Mouse (Mus musculus): Measurements from ENCODE around the gene Fam205a1. TPM values are rescaled to one million over a fixed set of nuclear protein-coding genes. Genes with fewer than 3 reads are reported as not detected.
"Not testable (repeated sequence)": the region's sequence is repeated elsewhere in the genome, so short reads cannot be mapped to it uniquely, and the experiment has no call there.

The Fam205a1 gene
- polyA plus RNA-seq, 1 experiment = 0.59 TPM

DNA sequence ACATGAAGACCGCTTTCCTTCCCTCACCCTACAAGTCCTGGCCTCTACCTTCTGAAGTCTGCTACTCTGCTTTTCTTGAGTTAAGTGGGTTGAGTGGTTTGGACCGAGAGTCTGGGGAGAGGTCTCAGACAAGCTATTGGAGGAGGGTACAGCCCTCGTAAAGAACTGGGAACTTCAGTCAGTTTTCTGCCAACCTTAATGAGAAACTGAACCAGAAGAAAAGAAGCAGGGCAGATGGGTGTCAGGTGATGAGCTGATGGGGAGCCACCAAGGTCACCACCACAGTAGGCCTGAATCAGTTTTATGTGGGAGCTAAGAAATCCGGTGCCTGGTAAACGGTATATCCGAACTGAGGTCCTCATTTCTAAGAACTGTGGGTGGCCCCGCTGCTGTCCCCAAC is 18.5 kb upstream of the Fam205a1 start:
- H3K4me1 ChIP-seq (ENCODE audit: control insufficient read depth, insufficient read depth, low read length) = no peaks in the 10 kb centered on the region
- no peak for DNase-seq
- WGBS = 95% methylated on average over 7 of the region's 7 CpGs
- H3K27me3 ChIP-seq (ENCODE audit: control insufficient read depth, insufficient read depth, low read length) = no peaks in the 10 kb centered on the region
- H3K27ac ChIP-seq (ENCODE audit: insufficient read depth, low read length) = no peak overlapping the region
- TF ChIP-seq POLR2A (IDR thresholded peaks at IDR 0.05; ENCODE audit: borderline replicate concordance, insufficient read depth, low read length) = no peak
- no peak overlapping the region for H3K4me3 ChIP-seq (replicated peaks; ENCODE audit: insufficient read depth, low read depth, low read length)

DNA sequence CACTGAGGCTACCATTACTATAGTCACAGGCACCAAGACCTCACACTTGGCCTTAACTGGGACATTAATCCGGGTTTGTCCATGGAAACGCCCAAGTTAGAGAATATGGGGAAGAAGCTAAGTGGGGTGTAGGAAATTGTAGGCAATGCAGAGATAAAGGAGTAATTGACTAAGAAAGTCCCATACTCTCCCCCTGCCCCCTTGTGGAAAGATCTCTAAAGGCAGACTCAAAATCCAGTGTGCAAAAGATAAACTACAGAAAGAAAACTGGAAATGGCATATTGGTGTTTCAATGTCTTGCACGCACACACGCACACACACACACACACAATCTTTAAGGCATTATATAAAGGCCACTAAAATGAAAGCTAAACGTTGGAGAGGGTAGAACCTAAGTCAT is 17.1 kb upstream of the Fam205a1 start:
- no peak for DNase-seq
- Histone ChIP-seq H3K27me3 (ENCODE audit: control insufficient read depth, insufficient read depth, low read length) (no peaks in the 10 kb centered on the region), H3K4me1 (ENCODE audit: control insufficient read depth, insufficient read depth, low read length) (no peaks in the 10 kb centered on the region), H3K4me3 (replicated peaks; ENCODE audit: insufficient read depth, low read depth, low read length) (no peak overlapping the region), H3K27ac (ENCODE audit: insufficient read depth, low read length) (no peak overlapping the region)
- TF ChIP-seq POLR2A (IDR thresholded peaks at IDR 0.05; ENCODE audit: borderline replicate concordance, insufficient read depth, low read length) (no peak), CTCF (IDR thresholded peaks at IDR 0.05; ENCODE audit: borderline replicate concordance, insufficient read depth, low read depth, low read length) (no peak)
- 85% methylated on average over 5 of the region's 5 CpGs for WGBS

DNA sequence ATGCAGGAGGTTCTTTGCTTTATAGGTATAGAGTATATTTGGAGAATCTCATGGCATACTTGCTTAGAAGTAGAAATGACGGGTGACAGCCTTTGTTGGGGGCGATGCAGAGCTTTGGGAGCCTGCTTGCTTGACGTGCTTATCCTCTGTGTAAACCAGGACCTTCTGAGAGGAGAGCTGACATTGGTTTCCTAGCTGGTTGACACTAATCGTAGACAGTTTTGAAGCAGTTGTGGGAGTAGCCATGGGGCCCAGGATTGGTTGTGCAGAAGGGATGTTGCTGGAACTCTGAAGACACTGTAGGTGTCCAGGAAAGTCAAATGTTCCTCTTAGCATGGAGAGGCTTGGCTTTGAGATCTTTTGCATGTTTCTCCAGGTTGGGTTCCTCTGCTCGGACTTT is 14.5 kb upstream of the Fam205a1 start:
- no peak overlapping the region for H3K4me3 ChIP-seq (replicated peaks; ENCODE audit: insufficient read depth, low read depth, low read length)
- DNase-seq = no peak
- TF ChIP-seq CTCF (IDR thresholded peaks at IDR 0.05; ENCODE audit: borderline replicate concordance, insufficient read depth, low read depth, low read length) (no peak), POLR2A (IDR thresholded peaks at IDR 0.05; ENCODE audit: borderline replicate concordance, insufficient read depth, low read length) (no peak)
- H3K4me1 ChIP-seq (ENCODE audit: control insufficient read depth, insufficient read depth, low read length) = no peaks in the 10 kb centered on the region
- no peak overlapping the region for H3K27ac ChIP-seq (ENCODE audit: insufficient read depth, low read length)
- WGBS = 90% methylated on average over 5 of the region's 5 CpGs
- H3K27me3 ChIP-seq (ENCODE audit: control insufficient read depth, insufficient read depth, low read length) = no peaks in the 10 kb centered on the region

DNA sequence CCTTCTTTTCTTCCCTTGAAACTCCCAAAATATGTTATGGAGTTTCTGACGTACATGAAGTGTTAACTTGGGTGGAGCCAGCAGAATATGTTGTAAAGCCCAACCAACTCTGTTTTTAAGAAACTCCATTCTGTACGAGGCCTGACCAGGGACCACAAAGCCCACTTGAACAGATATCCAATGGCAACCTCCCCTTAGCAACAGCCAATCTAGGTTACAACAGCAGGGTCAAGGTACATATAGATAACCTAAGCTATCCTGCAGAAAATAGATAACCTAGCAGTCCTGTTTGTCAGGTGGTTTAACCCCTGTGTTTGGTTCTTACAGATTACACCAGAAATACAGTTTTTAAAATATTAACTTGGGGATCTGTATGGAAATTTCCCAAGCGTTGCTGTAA is 13.7 kb upstream of the Fam205a1 start:
- H3K4me3 ChIP-seq (replicated peaks; ENCODE audit: insufficient read depth, low read depth, low read length) = no peak overlapping the region
- TF ChIP-seq CTCF (IDR thresholded peaks at IDR 0.05; ENCODE audit: borderline replicate concordance, insufficient read depth, low read depth, low read length) (no peak), POLR2A (IDR thresholded peaks at IDR 0.05; ENCODE audit: borderline replicate concordance, insufficient read depth, low read length) (no peak)
- H3K4me1 ChIP-seq (ENCODE audit: control insufficient read depth, insufficient read depth, low read length) = no peaks in the 10 kb centered on the region
- WGBS = 68% methylated on average over 3 of the region's 3 CpGs
- H3K27me3 ChIP-seq (ENCODE audit: control insufficient read depth, insufficient read depth, low read length) = no peaks in the 10 kb centered on the region
- H3K27ac ChIP-seq (ENCODE audit: insufficient read depth, low read length) = no peak overlapping the region
- DNase-seq = no peak

DNA sequence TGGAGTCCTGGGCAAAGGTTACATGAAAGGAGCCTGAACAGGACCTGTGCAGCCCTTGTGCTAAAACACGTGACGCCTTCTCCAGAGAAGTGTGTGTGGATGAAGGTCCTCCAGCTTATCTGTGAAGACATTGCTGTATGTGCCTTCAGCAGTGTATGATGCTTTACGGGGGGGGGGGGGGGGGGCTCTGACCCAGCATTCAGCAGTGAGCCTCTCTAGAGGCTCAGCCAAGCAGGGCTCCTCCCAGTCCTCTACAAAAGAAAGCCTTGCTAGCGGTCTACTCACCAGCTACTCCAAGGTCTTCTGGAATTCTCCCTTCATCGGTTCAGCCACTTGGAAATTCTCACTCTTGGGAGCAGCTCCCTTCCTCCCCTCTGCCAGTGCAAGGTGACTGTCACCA is 9.8 kb upstream of the Fam205a1 start:
- not testable (repeated sequence) for H3K27me3 ChIP-seq (ENCODE audit: control insufficient read depth, insufficient read depth, low read length); H3K27ac ChIP-seq (ENCODE audit: insufficient read depth, low read length); H3K4me1 ChIP-seq (ENCODE audit: control insufficient read depth, insufficient read depth, low read length); DNase-seq; H3K4me3 ChIP-seq (replicated peaks; ENCODE audit: insufficient read depth, low read depth, low read length)
- WGBS = 81% methylated on average over 5 of the region's 5 CpGs

DNA sequence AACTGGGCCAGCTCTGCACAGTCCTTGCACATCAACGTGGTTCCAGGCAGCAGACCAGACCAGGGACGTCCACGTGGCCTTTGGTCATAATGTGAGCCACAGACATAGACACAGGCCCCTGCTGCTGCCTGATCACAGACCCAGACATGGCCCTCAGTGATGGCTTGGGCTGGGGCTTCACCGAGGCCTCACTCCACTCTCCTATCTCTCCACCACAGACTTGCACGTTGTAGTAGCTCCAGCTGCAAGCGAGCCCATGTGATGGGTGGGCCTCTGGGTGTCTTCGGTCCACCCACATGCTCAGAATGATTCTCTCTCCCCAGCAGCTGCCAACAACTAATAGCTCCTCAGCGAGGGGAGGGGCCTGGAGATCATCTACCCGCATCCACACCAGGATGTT is 6.8 kb upstream of the Fam205a1 start:
- H3K4me1 ChIP-seq (ENCODE audit: control insufficient read depth, insufficient read depth, low read length); H3K4me3 ChIP-seq (replicated peaks; ENCODE audit: insufficient read depth, low read depth, low read length); H3K27me3 ChIP-seq (ENCODE audit: control insufficient read depth, insufficient read depth, low read length); DNase-seq; H3K27ac ChIP-seq (ENCODE audit: insufficient read depth, low read length): not testable (repeated sequence)
- WGBS = 74% methylated on average over 9 of the region's 9 CpGs

DNA sequence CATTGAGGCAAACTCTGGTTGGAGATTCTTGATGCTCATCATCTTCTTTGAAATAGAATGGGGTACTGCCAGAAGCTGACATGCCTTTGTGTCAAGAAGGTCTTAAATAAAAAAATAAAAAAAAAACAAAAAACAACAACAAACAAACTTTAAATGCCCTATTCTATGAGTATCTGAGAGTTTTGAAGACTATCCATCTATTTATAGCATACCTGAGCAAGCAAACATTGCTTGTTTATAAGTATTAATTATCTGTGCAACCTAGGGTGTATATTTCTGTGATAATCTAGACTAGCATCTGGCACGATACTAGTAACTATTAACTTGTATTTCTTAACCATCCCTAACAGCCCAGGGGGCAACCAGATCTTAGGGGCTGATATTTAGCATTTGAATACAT is 3.0 kb upstream of the Fam205a1 start, which contains the start of gene Gm12394:
Gene Gm12394, minus strand, starts transcription at position 101 of the 400 bp plus-strand sequence.
- H3K27me3 ChIP-seq (ENCODE audit: control insufficient read depth, insufficient read depth, low read length); DNase-seq; H3K4me1 ChIP-seq (ENCODE audit: control insufficient read depth, insufficient read depth, low read length); H3K4me3 ChIP-seq (replicated peaks; ENCODE audit: insufficient read depth, low read depth, low read length); H3K27ac ChIP-seq (ENCODE audit: insufficient read depth, low read length): not testable (repeated sequence)
- 91% methylated on average over 1 of the region's 1 CpGs for WGBS

Other genes starting within 250 kb of the Fam205a1 start
- gene Gm10591, start 241.7 kb downstream of the Fam205a1 start, polyA plus RNA-seq (2012; rRNA removed) = not detected in 2 replicates
- 0.89 and 1.2 TPM in 2 replicates for gene Gm2564, start 224.2 kb downstream of the Fam205a1 start, polyA plus RNA-seq (2012; rRNA removed)
- gene Ccl27b, start 198.6 kb downstream of the Fam205a1 start, polyA plus RNA-seq (2012; rRNA removed) = 0.82 TPM in 1 of 2 replicates, not detected in the other
- 0.14 TPM in 1 of 2 replicates, not detected in the other for gene Il11ra2, start 192.0 kb downstream of the Fam205a1 start, polyA plus RNA-seq (2012; rRNA removed)
- gene 4930578G10Rik, start 118.3 kb downstream of the Fam205a1 start, polyA plus RNA-seq (2012; rRNA removed) = 0.34 and 1.1 TPM in 2 replicates
- gene Ccl19, start 97.3 kb downstream of the Fam205a1 start, polyA plus RNA-seq (2012; rRNA removed) = 1.5 and 1.6 TPM in 2 replicates
- not detected in 2 replicates for gene Ccl21a, start 79.9 kb downstream of the Fam205a1 start, polyA plus RNA-seq (2012; rRNA removed)
- 0.10 and 0.11 TPM in 2 replicates for gene Gm12394, start 2.9 kb upstream of the Fam205a1 start, polyA plus RNA-seq (2012; rRNA removed)
- 0.10 TPM in 1 of 2 replicates, not detected in the other for gene Fam205c, start 20.3 kb upstream of the Fam205a1 start, polyA plus RNA-seq (2012; rRNA removed)
- gene Phf24, start 62.8 kb upstream of the Fam205a1 start, polyA plus RNA-seq (2012; rRNA removed) = 79.9 and 84.1 TPM in 2 replicates
- gene Dnajb5, start 95.9 kb upstream of the Fam205a1 start, polyA plus RNA-seq (2012; rRNA removed) = 55.0 and 58.7 TPM in 2 replicates
- gene 1700022I11Rik, start 115.7 kb upstream of the Fam205a1 start, polyA plus RNA-seq (2012; rRNA removed) = not detected in 2 replicates
- gene Vcp, start 146.6 kb upstream of the Fam205a1 start, polyA plus RNA-seq (2012; rRNA removed) = 196 and 200 TPM in 2 replicates
- 36.2 and 36.7 TPM in 2 replicates for gene Fancg, start 156.6 kb upstream of the Fam205a1 start, polyA plus RNA-seq (2012; rRNA removed)
- gene Pigo, start 171.9 kb upstream of the Fam205a1 start, polyA plus RNA-seq (2012; rRNA removed) = 35.8 and 35.9 TPM in 2 replicates
- gene Stoml2, start 177.8 kb upstream of the Fam205a1 start, polyA plus RNA-seq (2012; rRNA removed) = 138 and 142 TPM in 2 replicates
- 29.9 and 32.5 TPM in 2 replicates for gene Fam214b, start 192.3 kb upstream of the Fam205a1 start, polyA plus RNA-seq (2012; rRNA removed)
- gene Unc13b, start 205.1 kb upstream of the Fam205a1 start, polyA plus RNA-seq (2012; rRNA removed) = 12.8 and 14.5 TPM in 2 replicates